Mouse (Mus musculus): ENCODE data around the gene Lexm. TPM values are rescaled to one million over a fixed set of nuclear protein-coding genes. Genes with fewer than 3 reads are reported as not detected.

The Lexm gene
- total and polyA plus RNA-seq, 3 experiments: 0.19 to 0.21 TPM; not detected in 1

GRCm38 (mm10) chr4:106575022-106575421, 42.0 kb downstream of the Lexm start:
- Histone ChIP-seq H3K4me2 (ENCODE audit: insufficient read depth, low read depth, poor library complexity, severe bottlenecking) (no peak overlapping the region), H3K9ac (ENCODE audit: insufficient read depth, low read depth) (no peak overlapping the region), H3K36me3 (replicated peaks in 1 of 2; ENCODE audit: control insufficient read depth in 1 of 2, insufficient read depth in 1 of 2, low read length in 1 of 2) (peaks cover 58 to 98% of the 10 kb centered on the region in 2 experiments), H3K79me2 (replicated peaks; ENCODE audit: control insufficient read depth, extremely low read depth, insufficient read depth, poor library complexity, severe bottlenecking) (no peaks in the 10 kb centered on the region; the same call in 1 of the 2 replicates), H3K9me3 (replicated peaks; ENCODE audit: low read length) (no peaks in the 10 kb centered on the region), H3K4me1 (ENCODE audit: control insufficient read depth in 1 of 2, insufficient read depth in 2 of 2) (no peaks in the 10 kb centered on the region), H3K27me3 (replicated peaks) (no peaks in the 10 kb centered on the region), H3K4me3 (replicated peaks in 1 of 3; ENCODE audit: low read depth in 2 of 3, low read length in 2 of 3, poor library complexity in 1 of 3) (no peak overlapping the region), H3K27ac (ENCODE audit: insufficient read depth, low read depth) (no peak overlapping the region)
- dilution Hi-C loops (cut with MboI; ENCODE audit: extremely low pct_ligation_motif_present, extremely low pct_unique_long_range_greater_than_20kb, low sequenced_read_pairs) (no loop called here), in situ Hi-C loops (cut with MboI; ENCODE audit: low pct_ligation_motif_present, low pct_unique_long_range_greater_than_20kb, low sequenced_read_pairs) (no loop called here)
- DNase-seq (ENCODE audit: extremely low read depth): no peak
- TF ChIP-seq MXI1 (IDR thresholded peaks at IDR 0.05; ENCODE audit: low read depth, low read length): no peak
- TF ChIP-seq USF2 (conservative IDR thresholded peaks at IDR 0.05; ENCODE audit: low read depth, low read length): no peak
- no peak for TF ChIP-seq JUN (IDR thresholded peaks at IDR 0.05; ENCODE audit: insufficient read depth, low read depth, low read length)
- TF ChIP-seq CTCF (conservative IDR thresholded peaks at IDR 0.05 in 1 of 2, IDR thresholded peaks at IDR 0.05 in 1 of 2; ENCODE audit: low read depth in 2 of 2, low read length in 2 of 2): no peak
- no peak for TF ChIP-seq KAT2A (IDR thresholded peaks at IDR 0.05; ENCODE audit: insufficient replicate concordance, low read length)
- no peak for TF ChIP-seq IRF4 (IDR thresholded peaks at IDR 0.05; ENCODE audit: low read depth, low read length)
- no peak for TF ChIP-seq JUND (conservative IDR thresholded peaks at IDR 0.05; ENCODE audit: low read depth, low read length)
- no peak for TF ChIP-seq ZC3H11A (IDR thresholded peaks at IDR 0.05; ENCODE audit: low read depth, low read length)
- no peak for TF ChIP-seq MEF2A (IDR thresholded peaks at IDR 0.05; ENCODE audit: borderline replicate concordance, low read depth, low read length)
- TF ChIP-seq HCFC1 (IDR thresholded peaks at IDR 0.05; ENCODE audit: low read depth, low read length): no peak
- TF ChIP-seq NELFE (IDR thresholded peaks at IDR 0.05; ENCODE audit: low read depth, low read length): no peak
- no peak for TF ChIP-seq EP300 (IDR thresholded peaks at IDR 0.05; ENCODE audit: low read length)
- TF ChIP-seq POLR2AphosphoS2 (IDR thresholded peaks at IDR 0.05; ENCODE audit: low read depth, low read length): no peak

- Histone ChIP-seq H3K27me3 (replicated peaks) (no peaks in the 10 kb centered on the region), H3K27ac (ENCODE audit: insufficient read depth, low read depth) (no peak overlapping the region), H3K79me2 (replicated peaks; ENCODE audit: control insufficient read depth, extremely low read depth, insufficient read depth, poor library complexity, severe bottlenecking) (no peaks in the 10 kb centered on the region; the same call in 1 of the 2 replicates), H3K4me3 (replicated peaks in 1 of 3; ENCODE audit: low read depth in 2 of 3, low read length in 2 of 3, poor library complexity in 1 of 3) (no peak overlapping the region), H3K4me1 (ENCODE audit: control insufficient read depth in 1 of 2, insufficient read depth in 2 of 2) (peaks cover 0 to 3% of the 10 kb centered on the region in 2 experiments; a peak in 1 of 4 replicates), H3K9me3 (replicated peaks; ENCODE audit: low read length) (no peaks in the 10 kb centered on the region), H3K36me3 (replicated peaks in 1 of 2; ENCODE audit: control insufficient read depth in 1 of 2, insufficient read depth in 1 of 2, low read length in 1 of 2) (peaks cover 39 to 97% of the 10 kb centered on the region in 2 experiments), H3K4me2 (ENCODE audit: insufficient read depth, low read depth, poor library complexity, severe bottlenecking) (no peak overlapping the region), H3K9ac (ENCODE audit: insufficient read depth, low read depth) (no peak overlapping the region)
- in situ Hi-C loops (cut with MboI; ENCODE audit: low pct_ligation_motif_present, low pct_unique_long_range_greater_than_20kb, low sequenced_read_pairs) (no loop called here), dilution Hi-C loops (cut with MboI; ENCODE audit: extremely low pct_ligation_motif_present, extremely low pct_unique_long_range_greater_than_20kb, low sequenced_read_pairs) (no loop called here)
- no peak for DNase-seq (ENCODE audit: extremely low read depth)
- TF ChIP-seq CHD2 (IDR thresholded peaks at IDR 0.05; ENCODE audit: low read length) (no peak), MAX (IDR thresholded peaks at IDR 0.05; ENCODE audit: low read length) (no peak), ZKSCAN1 (IDR thresholded peaks at IDR 0.05; ENCODE audit: borderline replicate concordance, low read depth, low read length) (no peak), MAZ (IDR thresholded peaks at IDR 0.05; ENCODE audit: low read depth, low read length) (no peak), POLR2AphosphoS2 (IDR thresholded peaks at IDR 0.05; ENCODE audit: low read depth, low read length) (no peak), PAX5 (IDR thresholded peaks at IDR 0.05; ENCODE audit: low read length) (no peak), ZC3H11A (IDR thresholded peaks at IDR 0.05; ENCODE audit: low read depth, low read length) (no peak), SMC3 (IDR thresholded peaks at IDR 0.05; ENCODE audit: low read depth, low read length) (no peak), MEF2A (IDR thresholded peaks at IDR 0.05; ENCODE audit: borderline replicate concordance, low read depth, low read length) (no peak), MAFK (IDR thresholded peaks at IDR 0.05; ENCODE audit: insufficient replicate concordance, low read length) (no peak), ETS1 (conservative IDR thresholded peaks at IDR 0.05; ENCODE audit: low read depth, low read length) (no peak), NRF1 (IDR thresholded peaks at IDR 0.05; ENCODE audit: low read depth, low read length) (no peak), POLR2A (IDR thresholded peaks at IDR 0.05; ENCODE audit: low read depth, low read length) (no peak), USF2 (conservative IDR thresholded peaks at IDR 0.05; ENCODE audit: low read depth, low read length) (no peak), CTCF (conservative IDR thresholded peaks at IDR 0.05 in 1 of 2, IDR thresholded peaks at IDR 0.05 in 1 of 2; ENCODE audit: low read depth in 2 of 2, low read length in 2 of 2) (no peak), ZMIZ1 (IDR thresholded peaks at IDR 0.05; ENCODE audit: low read depth, low read length) (no peak), RAD21 (IDR thresholded peaks at IDR 0.05; ENCODE audit: low read depth, low read length) (no peak), KAT2A (IDR thresholded peaks at IDR 0.05; ENCODE audit: insufficient replicate concordance, low read length) (no peak), MYC (IDR thresholded peaks at IDR 0.05; ENCODE audit: low read depth, low read length) (no peak)
Observed at GRCm38 (mm10) chr4:106571081-106571724, 45.8 kb downstream of the Lexm start.
